ENCODE assay signal across 8 mouse cellular contexts in genomic region chr1:138848026-138848425, GRCm38 (mm10). TPM values are rescaled to one million over a fixed set of nuclear protein-coding genes. Genes with fewer than 3 reads are reported as not detected.
DNase-seq lines count a peak whose midpoint lies in the region; ATAC-seq and TF ChIP-seq lines count a peak whose summit lies in the region.

No protein-coding gene starts in this region.

- peaks cover 12% of the 10 kb centered on the region; the same call in 1 of the 2 replicates for H3K36me3 ChIP-seq in heart, embryonic 10.5 days
- H3K36me3 ChIP-seq in hindbrain, embryonic 15.5 days = no peaks in the 10 kb centered on the region; the same call in 1 of the 2 replicates
- peaks cover 6% of the 10 kb centered on the region for H3K36me3 ChIP-seq in midbrain, embryonic 12.5 days

- 2% methylated on average over 16 of the region's 16 CpGs for WGBS in heart, embryonic 10.5 days
- under 1% methylated on average over 16 of the region's 16 CpGs for WGBS in hindbrain, embryonic 15.5 days
- WGBS in midbrain, embryonic 12.5 days = 0% methylated on average over 16 of the region's 16 CpGs

- peaks cover 77% of the 10 kb centered on the region for H3K27me3 ChIP-seq in heart, embryonic 10.5 days (ENCODE audit: insufficient read depth, poor library complexity, severe bottlenecking)
- H3K27me3 ChIP-seq in hindbrain, embryonic 15.5 days = peaks cover 69% of the 10 kb centered on the region
- H3K27me3 ChIP-seq in midbrain, embryonic 12.5 days = peaks cover 83% of the 10 kb centered on the region

- no peak for TF ChIP-seq CTCF in bone marrow macrophage, adult 2 months (IDR thresholded peaks at IDR 0.05; ENCODE audit: low read depth, low read length)

- no peaks in the 10 kb centered on the region for H3K9me3 ChIP-seq in heart, embryonic 10.5 days
- H3K9me3 ChIP-seq in hindbrain, embryonic 15.5 days = no peaks in the 10 kb centered on the region
- no peaks in the 10 kb centered on the region for H3K9me3 ChIP-seq in midbrain, embryonic 12.5 days

- peak overlapping the region; percentile 57 for H3K4me3 ChIP-seq in heart, embryonic 10.5 days
- peak overlapping the region; percentile 47 for H3K4me3 ChIP-seq in bone marrow macrophage, adult 2 months (ENCODE audit: insufficient read depth, low read length)
- peak overlapping the region; percentile 30 for H3K4me3 ChIP-seq in hindbrain, embryonic 15.5 days
- peak overlapping the region; percentile 60 for H3K4me3 ChIP-seq in midbrain, embryonic 12.5 days

- H3K9ac ChIP-seq in hindbrain, embryonic 15.5 days = no peak overlapping the region
- H3K9ac ChIP-seq in midbrain, embryonic 12.5 days (replicated peaks) = peak overlapping the region; percentile 52

- ATAC-seq in hindbrain, embryonic 15.5 days (ENCODE audit: low FRiP score, low read depth) = peak; percentile 24
- peak; percentile 25 for ATAC-seq in midbrain, embryonic 12.5 days (ENCODE audit: low FRiP score, low read depth)

- TF ChIP-seq POLR2A in bone marrow macrophage, adult 2 months (IDR thresholded peaks at IDR 0.05; ENCODE audit: borderline replicate concordance, low read depth, low read length) = no peak

- peak; percentile 79 for DNase-seq in heart, embryonic 10.5 days (ENCODE audit: low spot score)
- DNase-seq in heart, adult 18-20 months = no peak
- DNase-seq in natural killer cell, adult 2 months (ENCODE audit: low spot score in 2 of 2) = no peak
- DNase-seq in adrenal gland, adult 8-10 months = no peak
- DNase-seq in lung, postnatal 10 days = no peak

- H3K4me1 ChIP-seq in heart, embryonic 10.5 days = peaks cover 30% of the 10 kb centered on the region
- peaks cover 7% of the 10 kb centered on the region for H3K4me1 ChIP-seq in bone marrow macrophage, adult 2 months (ENCODE audit: control insufficient read depth, insufficient read depth, low read length)
- peaks cover 27% of the 10 kb centered on the region for H3K4me1 ChIP-seq in hindbrain, embryonic 15.5 days (replicated peaks)
- peaks cover 31% of the 10 kb centered on the region for H3K4me1 ChIP-seq in midbrain, embryonic 12.5 days

- H3K27ac ChIP-seq in heart, embryonic 10.5 days = no peak overlapping the region
- no peak overlapping the region for H3K27ac ChIP-seq in bone marrow macrophage, adult 2 months (ENCODE audit: insufficient read depth, low read depth, low read length)
- peak overlapping the region; percentile 21 for H3K27ac ChIP-seq in hindbrain, embryonic 15.5 days (replicated peaks)
- H3K27ac ChIP-seq in midbrain, embryonic 12.5 days (replicated peaks) = peak overlapping the region; percentile 81

- H3K4me2 ChIP-seq in hindbrain, embryonic 15.5 days = peak overlapping the region; percentile 53
- peak overlapping the region; percentile 65 for H3K4me2 ChIP-seq in midbrain, embryonic 12.5 days (replicated peaks)

RNA-seq across cellular contexts. Expression of gene Lhx9, which starts 0.4 kb away (rescaled TPM):
- 3.5 and 5.2 TPM in 2 replicates for polyA plus RNA-seq in heart, embryonic 10.5 days (2016; fragmentation: Nextera tagmentation; extraction: Ambion mirVana)
- not detected for total RNA-seq in heart, adult 18-20 months (2021)
- polyA plus RNA-seq in bone marrow macrophage, adult 2 months (2012; ENCODE audit: insufficient read depth, insufficient read length, missing spikeins) = not detected in 2 replicates
- 15.9 and 64.3 TPM in 2 replicates for polyA plus RNA-seq in hindbrain, embryonic 15.5 days (2015; fragmentation: Nextera tagmentation; extraction: Ambion mirVana)
- polyA plus RNA-seq in midbrain, embryonic 12.5 days (2016; fragmentation: Nextera tagmentation; extraction: Ambion mirVana) = 89.4 and 106 TPM in 2 replicates
- not detected for total RNA-seq in adrenal gland, adult 8-10 months (2022)

RNA-seq across cellular contexts. Expression of gene 2310009B15Rik, which starts 8.6 kb away (rescaled TPM):
- polyA plus RNA-seq in heart, embryonic 10.5 days (2016; fragmentation: Nextera tagmentation; extraction: Ambion mirVana) = 27.0 and 30.2 TPM in 2 replicates
- 1 to 10 TPM; 9.5 to 9.8 TPM for total RNA-seq in heart, adult 18-20 months (2021)
- 16.0 and 17.4 TPM in 2 replicates for polyA plus RNA-seq in bone marrow macrophage, adult 2 months (2012; ENCODE audit: insufficient read depth, insufficient read length, missing spikeins)
- 30.7 and 38.8 TPM in 2 replicates for polyA plus RNA-seq in hindbrain, embryonic 15.5 days (2015; fragmentation: Nextera tagmentation; extraction: Ambion mirVana)
- polyA plus RNA-seq in midbrain, embryonic 12.5 days (2016; fragmentation: Nextera tagmentation; extraction: Ambion mirVana) = 65.1 and 66.6 TPM in 2 replicates
- 10 to 100 TPM; 19.5 to 24.4 (median 19.9) TPM for total RNA-seq in adrenal gland, adult 8-10 months (2022)

Comparison
In these comparisons a context has a peak if more than half of its experiments do, and no peak if none do; other contexts are left out.
1. H3K27ac ChIP-seq: peak in hindbrain, embryonic 15.5 days (single experiment) and midbrain, embryonic 12.5 days (single experiment); none in heart, embryonic 10.5 days (single experiment) and bone marrow macrophage, adult 2 months (single experiment).
2. Peak in every context shown above with its lines, with median percentiles within 50 percentile points of each other: H3K4me3 ChIP-seq.